Mouse (Mus musculus): Measurements from ENCODE around the gene Hjurp. TPM values are rescaled to one million over a fixed set of nuclear protein-coding genes. Genes with fewer than 3 reads are reported as not detected.

Hjurp gene
- total and polyA plus RNA-seq, 3 experiments, result 67.6 to 80.8 (median 69.8) TPM

- H3K4me3 ChIP-seq (replicated peaks in 1 of 3; ENCODE audit: low read depth in 2 of 3, low read length in 2 of 3, poor library complexity in 1 of 3), result no peak overlapping the region
- dilution Hi-C loops (cut with MboI; ENCODE audit: extremely low pct_ligation_motif_present, extremely low pct_unique_long_range_greater_than_20kb, low sequenced_read_pairs), result no loop called here
- H3K27ac ChIP-seq (ENCODE audit: insufficient read depth, low read depth), result no peak overlapping the region
- H3K9me3 ChIP-seq (replicated peaks; ENCODE audit: low read length), result peaks cover 78% of the 10 kb centered on the region
- no peaks in the 10 kb centered on the region for H3K79me2 ChIP-seq (replicated peaks; ENCODE audit: control insufficient read depth, extremely low read depth, insufficient read depth, poor library complexity, severe bottlenecking)
- TF ChIP-seq PAX5 (IDR thresholded peaks at IDR 0.05; ENCODE audit: low read length) (no peak), MEF2A (IDR thresholded peaks at IDR 0.05; ENCODE audit: borderline replicate concordance, low read depth, low read length) (no peak), TBP (conservative IDR thresholded peaks at IDR 0.05; ENCODE audit: low read depth, low read length) (no peak), SMC3 (IDR thresholded peaks at IDR 0.05; ENCODE audit: low read depth, low read length) (no peak), ETS1 (conservative IDR thresholded peaks at IDR 0.05; ENCODE audit: low read depth, low read length) (no peak), MAFK (IDR thresholded peaks at IDR 0.05; ENCODE audit: insufficient replicate concordance, low read length) (no peak), JUN (IDR thresholded peaks at IDR 0.05; ENCODE audit: insufficient read depth, low read depth, low read length) (no peak), TCF12 (IDR thresholded peaks at IDR 0.05; ENCODE audit: low read depth, low read length) (no peak)
- in situ Hi-C loops (cut with MboI; ENCODE audit: low pct_ligation_motif_present, low pct_unique_long_range_greater_than_20kb, low sequenced_read_pairs), result no loop called here
- no peak overlapping the region for H3K4me2 ChIP-seq (ENCODE audit: insufficient read depth, low read depth, poor library complexity, severe bottlenecking)
- no peak overlapping the region for H3K9ac ChIP-seq (ENCODE audit: insufficient read depth, low read depth)
- no peak for DNase-seq (ENCODE audit: extremely low read depth)
- peaks cover 23% of the 10 kb centered on the region for H3K27me3 ChIP-seq (replicated peaks)
- H3K36me3 ChIP-seq (replicated peaks in 1 of 2; ENCODE audit: control insufficient read depth in 1 of 2, insufficient read depth in 1 of 2, low read length in 1 of 2), result no peaks in the 10 kb centered on the region
- H3K4me1 ChIP-seq (ENCODE audit: control insufficient read depth in 1 of 2, insufficient read depth in 2 of 2), result no peaks in the 10 kb centered on the region
Observed at GRCm38 (mm10) chr1:88233421-88234247, 43.8 kb downstream of the Hjurp start.

GRCm38 (mm10) chr1:88232664-88233380 is 44.6 kb downstream of the Hjurp start:
- dilution Hi-C loops (cut with MboI; ENCODE audit: extremely low pct_ligation_motif_present, extremely low pct_unique_long_range_greater_than_20kb, low sequenced_read_pairs), result no loop called here

More at GRCm38 (mm10) chr1:88232664-88233380, 44.6 kb downstream of the Hjurp start:
- in situ Hi-C loops (cut with MboI; ENCODE audit: low pct_ligation_motif_present, low pct_unique_long_range_greater_than_20kb, low sequenced_read_pairs), result no loop called here
- TF ChIP-seq POLR2A (IDR thresholded peaks at IDR 0.05; ENCODE audit: low read depth, low read length) (no peak), UBTF (IDR thresholded peaks at IDR 0.05; ENCODE audit: low read depth, low read length) (no peak), PAX5 (IDR thresholded peaks at IDR 0.05; ENCODE audit: low read length) (no peak), NELFE (IDR thresholded peaks at IDR 0.05; ENCODE audit: low read depth, low read length) (no peak), USF1 (IDR thresholded peaks at IDR 0.05; ENCODE audit: low read depth, low read length) (no peak), ELF1 (IDR thresholded peaks at IDR 0.05; ENCODE audit: low read depth, low read length) (no peak), ZMIZ1 (IDR thresholded peaks at IDR 0.05; ENCODE audit: low read depth, low read length) (no peak), ZC3H11A (IDR thresholded peaks at IDR 0.05; ENCODE audit: low read depth, low read length) (no peak), MAX (IDR thresholded peaks at IDR 0.05; ENCODE audit: low read length) (no peak), MYC (IDR thresholded peaks at IDR 0.05; ENCODE audit: low read depth, low read length) (no peak), ZNF384 (IDR thresholded peaks at IDR 0.05; ENCODE audit: low read depth, low read length) (no peak), TCF12 (IDR thresholded peaks at IDR 0.05; ENCODE audit: low read depth, low read length) (no peak), SMC3 (IDR thresholded peaks at IDR 0.05; ENCODE audit: low read depth, low read length) (no peak)
- Histone ChIP-seq H3K36me3 (replicated peaks in 1 of 2; ENCODE audit: control insufficient read depth in 1 of 2, insufficient read depth in 1 of 2, low read length in 1 of 2) (no peaks in the 10 kb centered on the region), H3K9ac (ENCODE audit: insufficient read depth, low read depth) (no peak overlapping the region), H3K27ac (ENCODE audit: insufficient read depth, low read depth) (no peak overlapping the region), H3K27me3 (replicated peaks) (peaks cover 15% of the 10 kb centered on the region), H3K4me2 (ENCODE audit: insufficient read depth, low read depth, poor library complexity, severe bottlenecking) (no peak overlapping the region), H3K4me1 (ENCODE audit: control insufficient read depth in 1 of 2, insufficient read depth in 2 of 2) (no peaks in the 10 kb centered on the region), H3K79me2 (replicated peaks; ENCODE audit: control insufficient read depth, extremely low read depth, insufficient read depth, poor library complexity, severe bottlenecking) (no peaks in the 10 kb centered on the region), H3K9me3 (replicated peaks; ENCODE audit: low read length) (peaks cover 76% of the 10 kb centered on the region), H3K4me3 (replicated peaks in 1 of 3; ENCODE audit: low read depth in 2 of 3, low read length in 2 of 3, poor library complexity in 1 of 3) (no peak overlapping the region)
- DNase-seq (ENCODE audit: extremely low read depth), result no peak
